Mouse (Mus musculus): ENCODE results near the gene Tmem251. TPM values are rescaled to one million over a fixed set of nuclear protein-coding genes. Genes with fewer than 3 reads are reported as not detected.
A peak's percentile ranks its signal among the peaks of the same experiment; 100 is the strongest.

Tmem251 gene
- polyA plus RNA-seq, 1 experiment: 8.0 TPM

DNA sequence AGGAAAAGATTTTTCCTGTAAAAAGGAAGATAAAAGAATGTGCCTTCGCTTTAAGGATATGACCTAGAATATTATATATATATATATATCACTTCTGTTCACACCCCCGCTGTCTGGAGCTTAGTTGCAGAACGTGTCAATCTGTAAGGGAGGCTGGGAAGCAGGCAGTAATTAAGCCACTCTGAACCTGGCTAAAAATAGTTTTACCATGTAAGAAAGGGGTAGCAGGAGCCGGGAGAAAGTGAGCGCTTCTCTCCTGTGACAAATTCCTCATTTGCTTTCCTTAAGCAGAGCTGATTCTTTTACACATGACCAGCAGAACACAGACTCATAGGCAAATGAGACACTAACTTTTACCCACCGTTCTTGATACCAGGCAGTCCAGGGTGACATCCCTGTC, 19.7 kb upstream of the Tmem251 start:
- no peak for TF ChIP-seq CTCF (IDR thresholded peaks at IDR 0.05; ENCODE audit: low read depth, low read length)
- TF ChIP-seq POLR2A (IDR thresholded peaks at IDR 0.05; ENCODE audit: borderline replicate concordance, low read depth, low read length): no peak
- Histone ChIP-seq H3K27ac (ENCODE audit: insufficient read depth, low read depth, low read length) (no peak overlapping the region), H3K4me1 (ENCODE audit: control insufficient read depth, insufficient read depth, low read length) (peaks cover 18% of the 10 kb centered on the region), H3K4me3 (ENCODE audit: insufficient read depth, low read length) (no peak overlapping the region)

GRCm38 (mm10) chr12:102725146-102725545, 18.4 kb upstream of the Tmem251 start:
- no peak overlapping the region for H3K27ac ChIP-seq (ENCODE audit: insufficient read depth, low read depth, low read length)
- TF ChIP-seq POLR2A (IDR thresholded peaks at IDR 0.05; ENCODE audit: borderline replicate concordance, low read depth, low read length) (no peak), CTCF (IDR thresholded peaks at IDR 0.05; ENCODE audit: low read depth, low read length) (no peak)
- H3K4me3 ChIP-seq (ENCODE audit: insufficient read depth, low read length): no peak overlapping the region
- H3K4me1 ChIP-seq (ENCODE audit: control insufficient read depth, insufficient read depth, low read length): peaks cover 19% of the 10 kb centered on the region

- Histone ChIP-seq H3K4me3 (ENCODE audit: insufficient read depth, low read length) (no peak overlapping the region), H3K27ac (ENCODE audit: insufficient read depth, low read depth, low read length) (no peak overlapping the region)
Observed at GRCm38 (mm10) chr12:102725761-102726175, 17.8 kb upstream of the Tmem251 start.

GRCm38 (mm10) chr12:102729855-102730797, 13.4 kb upstream of the Tmem251 start:
- H3K4me3 ChIP-seq (ENCODE audit: insufficient read depth, low read length): no peak overlapping the region
- peaks cover 5% of the 10 kb centered on the region for H3K4me1 ChIP-seq (ENCODE audit: control insufficient read depth, insufficient read depth, low read length)
- H3K27ac ChIP-seq (ENCODE audit: insufficient read depth, low read depth, low read length): no peak overlapping the region
- no peak for TF ChIP-seq POLR2A (IDR thresholded peaks at IDR 0.05; ENCODE audit: borderline replicate concordance, low read depth, low read length)
- TF ChIP-seq CTCF (IDR thresholded peaks at IDR 0.05; ENCODE audit: low read depth, low read length): no peak

More at GRCm38 (mm10) chr12:102725761-102726175, 17.8 kb upstream of the Tmem251 start:
- TF ChIP-seq CTCF (IDR thresholded peaks at IDR 0.05; ENCODE audit: low read depth, low read length) (no peak), POLR2A (IDR thresholded peaks at IDR 0.05; ENCODE audit: borderline replicate concordance, low read depth, low read length) (no peak)
- peaks cover 22% of the 10 kb centered on the region for H3K4me1 ChIP-seq (ENCODE audit: control insufficient read depth, insufficient read depth, low read length)

GRCm38 (mm10) chr12:102730798-102731619, 12.6 kb upstream of the Tmem251 start:
- no peak overlapping the region for H3K4me3 ChIP-seq (ENCODE audit: insufficient read depth, low read length)
- no peak for TF ChIP-seq POLR2A (IDR thresholded peaks at IDR 0.05; ENCODE audit: borderline replicate concordance, low read depth, low read length)
- TF ChIP-seq CTCF (IDR thresholded peaks at IDR 0.05; ENCODE audit: low read depth, low read length): no peak
- no peak overlapping the region for H3K27ac ChIP-seq (ENCODE audit: insufficient read depth, low read depth, low read length)
- peaks cover 5% of the 10 kb centered on the region for H3K4me1 ChIP-seq (ENCODE audit: control insufficient read depth, insufficient read depth, low read length)

GRCm38 (mm10) chr12:102733381-102733780, 10.2 kb upstream of the Tmem251 start:
- Histone ChIP-seq H3K27ac (ENCODE audit: insufficient read depth, low read depth, low read length) (no peak overlapping the region), H3K4me3 (ENCODE audit: insufficient read depth, low read length) (no peak overlapping the region), H3K4me1 (ENCODE audit: control insufficient read depth, insufficient read depth, low read length) (peaks cover 5% of the 10 kb centered on the region)
- TF ChIP-seq POLR2A (IDR thresholded peaks at IDR 0.05; ENCODE audit: borderline replicate concordance, low read depth, low read length): no peak
- TF ChIP-seq CTCF (IDR thresholded peaks at IDR 0.05; ENCODE audit: low read depth, low read length): peak; percentile 65

GRCm38 (mm10) chr12:102739096-102739495, 4.5 kb upstream of the Tmem251 start:
- H3K27ac ChIP-seq (ENCODE audit: insufficient read depth, low read depth, low read length): no peak overlapping the region
- TF ChIP-seq POLR2A (IDR thresholded peaks at IDR 0.05; ENCODE audit: borderline replicate concordance, low read depth, low read length) (no peak), CTCF (IDR thresholded peaks at IDR 0.05; ENCODE audit: low read depth, low read length) (no peak)
- H3K4me1 ChIP-seq (ENCODE audit: control insufficient read depth, insufficient read depth, low read length): peaks cover 4% of the 10 kb centered on the region; the same call in 1 of the 2 replicates
- H3K4me3 ChIP-seq (ENCODE audit: insufficient read depth, low read length): no peak overlapping the region

DNA sequence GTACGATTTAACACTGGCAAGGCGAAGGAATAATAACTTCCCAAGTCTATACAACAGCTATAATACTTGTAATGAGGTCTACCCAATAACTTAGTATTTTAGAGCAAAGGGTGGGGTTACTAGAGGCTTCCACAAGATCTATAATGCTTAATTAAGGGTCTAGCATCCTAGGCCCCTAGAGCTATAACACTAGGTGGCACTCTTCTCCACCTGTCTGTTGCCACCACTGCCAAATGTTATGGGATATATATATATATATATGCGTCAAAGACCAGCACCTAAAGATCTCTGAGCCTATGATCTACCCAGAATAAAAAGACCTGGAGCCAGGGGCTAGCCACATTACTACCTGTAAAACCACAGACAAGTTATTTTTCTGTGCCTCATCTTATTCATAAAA, 3.3 kb upstream of the Tmem251 start:
- H3K4me1 ChIP-seq (ENCODE audit: control insufficient read depth, insufficient read depth, low read length): peaks cover 7% of the 10 kb centered on the region
- TF ChIP-seq CTCF (IDR thresholded peaks at IDR 0.05; ENCODE audit: low read depth, low read length) (no peak), POLR2A (IDR thresholded peaks at IDR 0.05; ENCODE audit: borderline replicate concordance, low read depth, low read length) (no peak)
- no peak overlapping the region for H3K27ac ChIP-seq (ENCODE audit: insufficient read depth, low read depth, low read length)
- no peak overlapping the region for H3K4me3 ChIP-seq (ENCODE audit: insufficient read depth, low read length)

DNA sequence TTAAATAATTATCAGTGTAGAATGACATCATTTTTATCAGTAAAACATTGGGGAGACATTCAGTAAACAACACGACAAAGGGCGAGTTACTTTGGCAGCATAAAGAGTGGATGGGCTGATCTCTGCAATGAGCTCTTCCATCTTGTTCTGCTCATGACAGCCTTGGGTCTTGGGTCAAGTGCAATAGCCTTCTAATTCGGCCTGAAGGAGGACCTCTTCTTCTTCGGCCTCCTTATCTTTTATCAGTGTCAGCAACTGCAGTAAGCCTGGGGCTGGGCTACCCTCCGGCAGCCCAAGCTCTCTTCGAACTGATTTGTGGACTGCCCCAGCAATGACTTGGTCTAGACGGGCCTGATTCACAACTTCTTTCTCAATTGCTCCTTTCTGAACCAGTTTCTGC, 1.5 kb upstream of the Tmem251 start:
- H3K4me1 ChIP-seq (ENCODE audit: control insufficient read depth, insufficient read depth, low read length): peaks cover 17% of the 10 kb centered on the region
- H3K27ac ChIP-seq (ENCODE audit: insufficient read depth, low read depth, low read length): no peak overlapping the region
- no peak for TF ChIP-seq CTCF (IDR thresholded peaks at IDR 0.05; ENCODE audit: low read depth, low read length)
- TF ChIP-seq POLR2A (IDR thresholded peaks at IDR 0.05; ENCODE audit: borderline replicate concordance, low read depth, low read length): no peak
- no peak overlapping the region for H3K4me3 ChIP-seq (ENCODE audit: insufficient read depth, low read length)

Data from bone marrow macrophage, adult 2 months (primary cell).